Mouse (Mus musculus) lung, embryonic 16.5 days (tissue): Measurements from ENCODE around the gene Bend5. TPM values are rescaled to one million over a fixed set of nuclear protein-coding genes. Genes with fewer than 3 reads are reported as not detected.
A peak's percentile ranks its signal among the peaks of the same experiment; 100 is the strongest.

Experiments
- ATAC-seq: fragments of 200-750 bp; cut with Nextera tagmentation; 2 replicates; pipeline ENCODE4 v1.8.0; 2017; ENCODE audit warnings: low read depth, mild to moderate bottlenecking, moderate library complexity
- H3K27ac ChIP-seq: fragments of 300-500 bp; sonication (generic); 2 replicates; pipeline ENCODE4 v1.5.1; 2014; ENCODE audit warnings: mild to moderate bottlenecking, control low read depth, low read length
- H3K27me3 ChIP-seq: fragments of 300-500 bp; sonication (generic); 2 replicates; pipeline ENCODE4 v1.6.1; 2014; ENCODE audit warnings: low read depth, low read length, mixed read lengths; ENCODE audit not compliant: control insufficient read depth, insufficient read depth
- H3K36me3 ChIP-seq: fragments of 300-500 bp; sonication (generic); 2 replicates; pipeline ENCODE4 v1.6.1; 2014; ENCODE audit warnings: low read length; ENCODE audit not compliant: control insufficient read depth, insufficient read depth
- H3K4me1 ChIP-seq: fragments of 300-500 bp; sonication (generic); replicated peaks from 2 replicates; pipeline ENCODE4 v1.6.1; 2014; ENCODE audit warnings: low read length, mixed read lengths; ENCODE audit not compliant: control insufficient read depth, insufficient read depth
- H3K4me2 ChIP-seq: fragments of 300-500 bp; sonication (generic); 2 replicates; pipeline ENCODE4 v1.6.1; 2014; ENCODE audit warnings: low read depth, low read length, control low read depth
- H3K4me3 ChIP-seq: fragments of 300-500 bp; sonication (generic); 2 replicates; pipeline ENCODE4 v1.5.1; 2014; ENCODE audit warnings: mild to moderate bottlenecking, low read length, control low read depth
- H3K9ac ChIP-seq: fragments of 300-500 bp; sonication (generic); 2 replicates; pipeline ENCODE4 v1.6.1; 2014; ENCODE audit warnings: low read length, control low read depth
- H3K9me3 ChIP-seq: fragments of 300-500 bp; sonication (generic); 2 replicates; pipeline ENCODE4 v1.6.1; 2016; ENCODE audit warnings: low read length; ENCODE audit not compliant: control insufficient read depth
- WGBS: fragments of 180-500 bp; shearing (Covaris S2); extraction: QIAGEN DNeasy Blood & Tissue Kit; methylation state at CpG from one replicate; pipeline ENCODE4 v1.1.7; 2014; 5-methylcytosine and 5-hydroxymethylcytosine counted together
- polyA plus RNA-seq: library from polyadenylated mRNA; unstranded; fragments of >200 nt; fragmentation: Nextera tagmentation; extraction: Ambion mirVana; gene quantifications from 2 replicates; pipeline ENCODE4 v1.2.1, GENCODE M21; 2015

Gene Bend5
- 19.6 and 20.9 TPM in 2 replicates for polyA plus RNA-seq

- peak; percentile 96 for ATAC-seq
- 1% methylated on average over 65 of the region's 66 CpGs for WGBS
- no peaks in the 10 kb centered on the region for H3K9me3 ChIP-seq
These were observed at the start of gene Bend5 for GRCm38 (mm10) chr4:111414818-111415488. TSS of gene Bend5 (plus strand) at chr4:111415006.

GRCm38 (mm10) chr4:111367771-111368170 lies 47.0 kb upstream of the Bend5 start:
- H3K9ac ChIP-seq: no peak overlapping the region
- no peaks in the 10 kb centered on the region for H3K9me3 ChIP-seq
- no peaks in the 10 kb centered on the region for H3K36me3 ChIP-seq
- no peaks in the 10 kb centered on the region for H3K4me1 ChIP-seq
- 60% methylated on average over 2 of the region's 2 CpGs for WGBS
- H3K27ac ChIP-seq: no peak overlapping the region
- ATAC-seq: no peak
- H3K4me2 ChIP-seq: no peak overlapping the region
- no peaks in the 10 kb centered on the region for H3K27me3 ChIP-seq
- no peak overlapping the region for H3K4me3 ChIP-seq

More at GRCm38 (mm10) chr4:111414818-111415488, at the start of gene Bend5:
- no peaks in the 10 kb centered on the region for H3K36me3 ChIP-seq
- peak within 1 kb of the TSS; percentile 87 for H3K27ac ChIP-seq
- H3K4me3 ChIP-seq: peak within 1 kb of the TSS; percentile 83
- H3K4me1 ChIP-seq: peaks cover 8% of the 10 kb centered on the region; the same call in 1 of the 2 replicates
- H3K27me3 ChIP-seq: no peaks in the 10 kb centered on the region
- H3K4me2 ChIP-seq: peak within 1 kb of the TSS; percentile 72
- H3K9ac ChIP-seq: peak within 1 kb of the TSS; percentile 89

GRCm38 (mm10) chr4:111377159-111377558 lies 37.6 kb upstream of the Bend5 start:
- no peaks in the 10 kb centered on the region for H3K4me1 ChIP-seq
- no peak overlapping the region for H3K9ac ChIP-seq
- H3K9me3 ChIP-seq: no peaks in the 10 kb centered on the region
- H3K27ac ChIP-seq: no peak overlapping the region
- no peak for ATAC-seq
- no peaks in the 10 kb centered on the region for H3K27me3 ChIP-seq
- no peak overlapping the region for H3K4me3 ChIP-seq
- no peaks in the 10 kb centered on the region for H3K36me3 ChIP-seq
- no peak overlapping the region for H3K4me2 ChIP-seq

- H3K4me1 ChIP-seq: no peaks in the 10 kb centered on the region
- no peak overlapping the region for H3K4me3 ChIP-seq
- no peaks in the 10 kb centered on the region for H3K36me3 ChIP-seq
- 89% methylated on average over 3 of the region's 3 CpGs for WGBS
- no peak for ATAC-seq
- H3K9ac ChIP-seq: no peak overlapping the region
- H3K27me3 ChIP-seq: no peaks in the 10 kb centered on the region
- H3K4me2 ChIP-seq: no peak overlapping the region
- H3K27ac ChIP-seq: no peak overlapping the region
- no peaks in the 10 kb centered on the region for H3K9me3 ChIP-seq
These were observed 36.7 kb upstream of the Bend5 start for GRCm38 (mm10) chr4:111378071-111378470.

- 77% methylated on average over 2 of the region's 2 CpGs for WGBS
- Histone ChIP-seq H3K9ac (no peak overlapping the region), H3K36me3 (no peaks in the 10 kb centered on the region), H3K27ac (no peak overlapping the region), H3K4me1 (no peaks in the 10 kb centered on the region), H3K4me3 (no peak overlapping the region), H3K27me3 (no peaks in the 10 kb centered on the region), H3K4me2 (no peak overlapping the region), H3K9me3 (no peaks in the 10 kb centered on the region)
- no peak for ATAC-seq
These were observed 31.7 kb upstream of the Bend5 start for GRCm38 (mm10) chr4:111383101-111383500.

- H3K4me2 ChIP-seq: no peak overlapping the region
- H3K4me3 ChIP-seq: no peak overlapping the region
- no peaks in the 10 kb centered on the region for H3K4me1 ChIP-seq
- no peaks in the 10 kb centered on the region for H3K9me3 ChIP-seq
- no peaks in the 10 kb centered on the region for H3K36me3 ChIP-seq
- no peak overlapping the region for H3K27ac ChIP-seq
- H3K9ac ChIP-seq: no peak overlapping the region
- H3K27me3 ChIP-seq: no peaks in the 10 kb centered on the region
- peak; percentile 49 for ATAC-seq
These were observed 24.1 kb upstream of the Bend5 start for GRCm38 (mm10) chr4:111390736-111391135.

GRCm38 (mm10) chr4:111399784-111400183 lies 15.0 kb upstream of the Bend5 start:
- Histone ChIP-seq H3K4me2 (no peak overlapping the region), H3K27me3 (no peaks in the 10 kb centered on the region), H3K4me1 (no peaks in the 10 kb centered on the region), H3K9ac (no peak overlapping the region), H3K4me3 (no peak overlapping the region), H3K9me3 (no peaks in the 10 kb centered on the region), H3K36me3 (no peaks in the 10 kb centered on the region), H3K27ac (no peak overlapping the region)
- no peak for ATAC-seq

GRCm38 (mm10) chr4:111400676-111401075 lies 14.1 kb upstream of the Bend5 start:
- no peaks in the 10 kb centered on the region for H3K27me3 ChIP-seq
- H3K4me3 ChIP-seq: no peak overlapping the region
- H3K36me3 ChIP-seq: no peaks in the 10 kb centered on the region
- no peaks in the 10 kb centered on the region for H3K4me1 ChIP-seq
- H3K4me2 ChIP-seq: no peak overlapping the region
- ATAC-seq: no peak
- WGBS: 22% methylated on average over 2 of the region's 2 CpGs
- H3K9me3 ChIP-seq: no peaks in the 10 kb centered on the region
- H3K9ac ChIP-seq: no peak overlapping the region
- no peak overlapping the region for H3K27ac ChIP-seq

- ATAC-seq: no peak
- Histone ChIP-seq H3K4me1 (no peaks in the 10 kb centered on the region), H3K9ac (no peak overlapping the region), H3K27me3 (no peaks in the 10 kb centered on the region), H3K4me3 (no peak overlapping the region), H3K4me2 (no peak overlapping the region), H3K27ac (no peak overlapping the region), H3K9me3 (no peaks in the 10 kb centered on the region), H3K36me3 (no peaks in the 10 kb centered on the region)
- 31% methylated on average over 1 of the region's 1 CpGs for WGBS
These were observed 11.6 kb upstream of the Bend5 start for GRCm38 (mm10) chr4:111403243-111403642.

- Histone ChIP-seq H3K4me1 (no peaks in the 10 kb centered on the region), H3K9ac (no peak overlapping the region), H3K27ac (no peak overlapping the region), H3K4me2 (no peak overlapping the region), H3K9me3 (no peaks in the 10 kb centered on the region), H3K36me3 (no peaks in the 10 kb centered on the region), H3K27me3 (no peaks in the 10 kb centered on the region), H3K4me3 (no peak overlapping the region)
- no peak for ATAC-seq
- WGBS: 74% methylated on average over 4 of the region's 4 CpGs
These were observed 4.1 kb upstream of the Bend5 start for GRCm38 (mm10) chr4:111410731-111411130.
